Mouse (Mus musculus): ENCODE measurements around the gene Pitpnm3. TPM values are rescaled to one million over a fixed set of nuclear protein-coding genes. Genes with fewer than 3 reads are reported as not detected.

Gene Pitpnm3
- polyA plus RNA-seq, 1 experiment from 2014 or later: 1.8 TPM

DNA sequence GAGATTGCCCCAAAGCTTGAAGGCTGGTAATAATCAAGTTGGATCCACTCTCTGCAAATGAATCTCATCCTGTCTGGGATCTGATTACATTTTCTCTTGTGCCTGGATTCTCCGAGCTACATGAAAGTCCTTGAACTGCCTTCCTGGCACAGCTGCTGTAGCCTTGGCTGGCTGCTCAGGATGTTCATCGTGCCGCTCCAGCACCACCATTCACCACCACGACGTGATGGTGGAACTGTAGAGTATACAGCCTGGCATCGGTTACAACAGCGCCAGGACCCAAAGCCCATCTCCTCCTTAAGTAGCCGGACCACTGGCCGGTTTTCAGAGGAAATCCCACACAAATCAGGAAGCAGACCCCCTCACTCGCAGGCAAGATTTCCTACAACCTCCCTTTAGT, 2.5 kb downstream of the Pitpnm3 start:
- Histone ChIP-seq H3K9me3 (no peaks in the 10 kb centered on the region), H3K27me3 (peaks cover 39% of the 10 kb centered on the region), H3K4me3 (no peak overlapping the region), H3K4me2 (replicated peaks) (no peak overlapping the region), H3K9ac (replicated peaks) (no peak overlapping the region), H3K27ac (replicated peaks) (no peak overlapping the region), H3K36me3 (no peaks in the 10 kb centered on the region), H3K4me1 (peaks cover 40% of the 10 kb centered on the region)
- WGBS: 67% methylated on average over 10 of the region's 10 CpGs
- ATAC-seq (replicated peaks): no peak

DNA sequence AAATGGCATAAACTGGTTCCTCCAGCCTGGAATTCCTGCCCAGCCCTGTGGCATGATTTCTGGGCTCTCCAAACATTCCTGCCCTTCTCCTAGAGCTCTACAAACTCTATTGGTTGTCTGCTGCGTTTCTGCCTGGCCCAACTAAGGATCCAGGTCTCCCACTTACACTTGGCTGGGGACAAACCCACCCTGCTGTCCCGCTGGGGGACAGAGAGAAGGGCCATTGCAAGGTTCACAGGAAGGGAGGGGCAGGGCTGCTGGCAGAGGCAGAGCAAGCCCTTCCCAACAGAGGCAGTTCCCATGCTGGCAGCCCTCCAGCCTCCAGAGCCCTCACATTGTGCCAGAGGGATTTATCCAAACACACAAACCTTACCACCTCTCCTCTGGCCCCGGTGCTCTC, 3.3 kb downstream of the Pitpnm3 start:
- H3K36me3 ChIP-seq: no peaks in the 10 kb centered on the region
- no peak overlapping the region for H3K4me3 ChIP-seq
- no peak overlapping the region for H3K27ac ChIP-seq (replicated peaks)
- WGBS: 7% methylated on average over 3 of the region's 3 CpGs
- no peak for ATAC-seq (replicated peaks)
- no peaks in the 10 kb centered on the region for H3K9me3 ChIP-seq
- no peak overlapping the region for H3K9ac ChIP-seq (replicated peaks)
- peaks cover 44% of the 10 kb centered on the region for H3K4me1 ChIP-seq
- H3K4me2 ChIP-seq (replicated peaks): no peak overlapping the region
- H3K27me3 ChIP-seq: peaks cover 31% of the 10 kb centered on the region

DNA sequence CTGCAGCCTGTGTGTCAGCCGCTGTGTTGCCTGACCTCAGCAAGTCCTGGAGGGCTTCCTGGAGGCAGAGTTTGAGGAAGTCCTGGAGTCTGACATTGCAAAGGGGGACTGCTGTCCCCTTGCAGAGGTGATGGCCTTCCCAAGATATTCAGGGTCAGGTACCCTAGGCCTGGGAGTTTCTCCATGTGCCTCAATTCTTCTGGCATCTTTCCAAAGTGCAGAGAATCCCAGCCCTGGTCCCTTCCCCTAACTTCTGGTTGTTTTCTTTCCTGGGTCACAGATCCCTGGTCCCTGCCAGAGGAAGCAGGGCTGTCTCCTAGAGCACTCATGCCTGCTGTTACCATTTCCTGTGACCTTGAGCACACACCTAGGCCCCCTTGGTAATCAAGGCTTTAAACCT, 3.9 kb downstream of the Pitpnm3 start:
- H3K9me3 ChIP-seq: no peaks in the 10 kb centered on the region
- 90% methylated on average over 1 of the region's 1 CpGs for WGBS
- peaks cover 26% of the 10 kb centered on the region for H3K27me3 ChIP-seq
- H3K4me3 ChIP-seq: no peak overlapping the region
- peaks cover 44% of the 10 kb centered on the region for H3K4me1 ChIP-seq
- no peak overlapping the region for H3K27ac ChIP-seq (replicated peaks)
- ATAC-seq (replicated peaks): no peak
- H3K4me2 ChIP-seq (replicated peaks): no peak overlapping the region
- H3K9ac ChIP-seq (replicated peaks): no peak overlapping the region
- H3K36me3 ChIP-seq: no peaks in the 10 kb centered on the region

DNA sequence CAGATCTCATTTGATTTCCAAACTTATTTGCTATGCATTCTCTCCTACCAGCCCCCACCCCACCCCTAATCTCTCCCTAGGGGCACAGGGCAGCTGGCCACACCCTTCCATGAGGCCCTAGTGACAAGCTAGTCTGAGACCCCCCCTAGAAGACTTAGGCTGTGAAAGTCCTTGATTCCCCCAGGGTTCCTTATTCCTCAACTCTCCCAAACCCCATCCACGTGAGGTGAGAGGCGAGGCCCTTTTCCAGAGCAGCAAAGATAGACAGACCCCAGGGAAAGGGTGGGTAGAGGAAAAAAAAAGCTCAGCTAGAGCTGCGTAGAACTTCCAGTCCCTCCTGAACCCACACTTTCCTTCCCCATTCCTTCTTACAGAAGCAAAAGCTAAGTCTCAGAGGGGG, 4.7 kb downstream of the Pitpnm3 start:
- 79% methylated on average over 3 of the region's 3 CpGs for WGBS
- Histone ChIP-seq H3K36me3 (no peaks in the 10 kb centered on the region), H3K4me1 (peaks cover 41% of the 10 kb centered on the region), H3K4me3 (no peak overlapping the region), H3K9me3 (no peaks in the 10 kb centered on the region), H3K27me3 (peaks cover 19% of the 10 kb centered on the region), H3K27ac (replicated peaks) (no peak overlapping the region), H3K9ac (replicated peaks) (no peak overlapping the region), H3K4me2 (replicated peaks) (no peak overlapping the region)
- no peak for ATAC-seq (replicated peaks)

DNA sequence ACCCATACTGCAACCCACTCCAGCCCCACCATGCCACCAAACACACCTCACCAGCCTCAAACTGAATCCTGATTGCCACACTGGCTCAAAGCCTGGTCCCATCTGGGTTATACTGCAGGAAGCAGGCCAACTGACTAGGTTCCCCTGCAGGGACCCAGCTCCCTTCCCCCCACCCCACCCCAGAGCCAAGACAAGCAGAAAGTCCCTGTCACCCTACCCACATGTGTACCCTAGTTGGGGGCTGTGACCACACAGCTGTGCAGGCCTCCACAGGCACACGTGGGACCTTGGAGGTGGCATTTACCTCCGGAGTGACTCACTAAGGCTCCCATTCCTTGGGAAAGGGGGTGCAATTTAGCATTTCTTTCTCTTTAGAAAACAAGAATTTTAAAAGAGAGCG, 5.1 kb downstream of the Pitpnm3 start:
- Histone ChIP-seq H3K9ac (replicated peaks) (no peak overlapping the region), H3K27me3 (peaks cover 19% of the 10 kb centered on the region), H3K4me2 (replicated peaks) (no peak overlapping the region), H3K4me1 (peaks cover 39% of the 10 kb centered on the region), H3K9me3 (no peaks in the 10 kb centered on the region), H3K36me3 (no peaks in the 10 kb centered on the region), H3K27ac (replicated peaks) (no peak overlapping the region), H3K4me3 (no peak overlapping the region)
- ATAC-seq (replicated peaks): no peak
- 78% methylated on average over 3 of the region's 3 CpGs for WGBS

DNA sequence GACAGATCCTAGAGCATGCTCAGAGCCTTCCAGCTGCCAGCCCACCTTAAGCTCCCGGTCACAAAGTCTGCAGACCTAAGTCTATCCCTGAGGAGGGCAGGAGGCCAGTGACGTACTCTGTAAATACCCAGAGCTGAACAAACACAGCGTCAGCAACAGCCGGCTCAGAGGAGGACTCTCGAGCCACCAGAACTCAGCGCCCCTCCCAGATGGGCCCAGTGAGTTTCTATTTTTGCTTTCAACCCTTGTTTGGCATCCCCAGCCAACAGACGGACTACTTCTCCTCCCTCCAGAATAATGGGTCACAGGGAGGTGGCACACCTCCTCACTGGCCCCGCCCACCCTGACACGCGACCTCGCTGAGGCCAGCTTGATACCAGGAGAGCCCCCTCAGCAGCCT, 5.6 kb downstream of the Pitpnm3 start:
- H3K27ac ChIP-seq (replicated peaks): no peak overlapping the region
- H3K4me1 ChIP-seq: peaks cover 35% of the 10 kb centered on the region
- WGBS: 12% methylated on average over 11 of the region's 11 CpGs
- H3K27me3 ChIP-seq: peaks cover 17% of the 10 kb centered on the region
- no peaks in the 10 kb centered on the region for H3K9me3 ChIP-seq
- H3K4me3 ChIP-seq: no peak overlapping the region
- ATAC-seq (replicated peaks): no peak
- H3K36me3 ChIP-seq: no peaks in the 10 kb centered on the region
- no peak overlapping the region for H3K9ac ChIP-seq (replicated peaks)
- no peak overlapping the region for H3K4me2 ChIP-seq (replicated peaks)

DNA sequence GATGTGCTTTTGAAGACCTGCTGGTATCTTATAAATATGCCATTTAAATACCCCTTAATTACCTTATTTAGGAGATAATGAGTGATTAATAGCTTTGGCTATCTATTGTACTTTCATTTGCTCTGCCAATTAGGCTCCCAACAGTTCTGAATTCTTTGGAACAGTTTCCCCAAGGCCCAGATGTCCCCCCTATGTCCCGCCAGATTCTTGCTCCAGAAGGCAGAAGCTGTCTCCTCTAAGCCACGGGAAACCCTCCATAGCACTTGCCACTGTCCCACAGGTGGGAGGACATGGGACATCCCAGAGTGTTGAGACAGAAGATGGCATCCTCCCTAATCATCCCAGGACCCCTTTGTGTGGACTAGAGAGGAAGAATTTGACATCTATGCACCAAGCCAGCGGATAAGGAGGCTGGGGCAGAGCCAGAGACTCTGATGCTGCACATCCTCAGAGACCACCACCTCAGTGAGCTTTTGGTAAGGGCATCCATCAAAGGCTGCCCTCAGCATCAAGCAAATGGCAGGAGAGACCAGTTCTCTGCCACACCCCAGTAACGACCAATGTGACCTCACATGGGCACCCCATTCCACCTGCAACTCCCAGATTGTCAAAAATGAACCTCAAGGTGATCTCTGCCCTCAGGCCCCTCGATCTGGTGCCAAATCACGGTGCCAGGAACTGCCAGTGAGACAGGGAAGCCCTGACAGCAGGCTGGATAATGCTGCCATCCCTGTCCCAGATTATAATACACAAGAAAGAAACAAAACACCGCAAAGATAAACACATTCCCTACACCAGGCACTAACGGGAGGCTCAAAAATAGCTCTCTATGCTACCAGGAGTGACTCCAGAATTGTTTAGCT, 6.3 kb downstream of the Pitpnm3 start:
- no peaks in the 10 kb centered on the region for H3K9me3 ChIP-seq
- H3K27ac ChIP-seq (replicated peaks): no peak overlapping the region
- H3K4me1 ChIP-seq: peaks cover 31% of the 10 kb centered on the region
- H3K36me3 ChIP-seq: no peaks in the 10 kb centered on the region
- H3K4me2 ChIP-seq (replicated peaks): no peak overlapping the region
- no peak overlapping the region for H3K9ac ChIP-seq (replicated peaks)
- 56% methylated on average over 8 of the region's 8 CpGs for WGBS
- no peak overlapping the region for H3K4me3 ChIP-seq
- no peak for ATAC-seq (replicated peaks)
- H3K27me3 ChIP-seq: peaks cover 10% of the 10 kb centered on the region; the same call in 1 of the 2 replicates

DNA sequence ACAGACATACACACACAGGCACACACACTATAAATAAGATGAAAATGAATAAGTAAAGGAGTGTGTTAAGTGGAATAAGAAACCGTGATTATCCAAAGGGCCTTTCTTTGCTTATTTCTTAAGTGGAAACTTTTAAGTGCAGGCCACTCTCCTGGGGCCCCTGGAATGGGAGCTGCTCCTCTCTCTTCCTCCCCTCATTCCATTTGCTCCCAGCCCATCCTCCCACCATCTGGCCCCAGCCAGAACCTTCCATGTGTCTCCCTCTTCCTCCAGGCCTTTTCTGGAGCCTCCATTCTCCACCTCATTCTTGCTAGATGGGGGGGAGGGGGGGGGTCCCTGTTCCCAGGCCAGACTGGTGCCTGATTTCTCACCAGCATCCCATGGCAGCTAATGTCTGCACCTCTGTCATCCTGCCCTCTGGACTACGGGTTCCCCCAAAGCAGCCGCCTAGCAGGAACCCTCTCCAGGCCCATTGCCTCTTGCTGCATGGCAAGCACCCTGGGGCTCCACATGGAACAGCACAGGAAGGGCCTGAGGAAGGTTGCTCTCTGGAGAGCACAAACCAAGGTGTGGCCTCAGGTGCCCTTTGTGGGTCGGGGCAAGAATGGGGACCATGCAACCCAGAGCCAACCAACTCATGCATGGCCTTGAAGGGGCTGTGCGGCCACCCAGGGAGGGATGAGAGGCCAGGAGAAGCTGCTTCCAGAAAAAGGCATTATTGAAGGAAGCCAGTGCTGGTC, 8.0 kb downstream of the Pitpnm3 start:
- WGBS: 85% methylated on average over 5 of the region's 5 CpGs
- Histone ChIP-seq H3K27me3 (no peaks in the 10 kb centered on the region), H3K4me1 (peaks cover 24% of the 10 kb centered on the region), H3K4me3 (no peak overlapping the region), H3K9me3 (no peaks in the 10 kb centered on the region), H3K9ac (replicated peaks) (no peak overlapping the region), H3K36me3 (no peaks in the 10 kb centered on the region), H3K27ac (replicated peaks) (no peak overlapping the region), H3K4me2 (replicated peaks) (no peak overlapping the region)
- no peak; the same call in 1 of the 2 replicates for ATAC-seq (replicated peaks)

DNA sequence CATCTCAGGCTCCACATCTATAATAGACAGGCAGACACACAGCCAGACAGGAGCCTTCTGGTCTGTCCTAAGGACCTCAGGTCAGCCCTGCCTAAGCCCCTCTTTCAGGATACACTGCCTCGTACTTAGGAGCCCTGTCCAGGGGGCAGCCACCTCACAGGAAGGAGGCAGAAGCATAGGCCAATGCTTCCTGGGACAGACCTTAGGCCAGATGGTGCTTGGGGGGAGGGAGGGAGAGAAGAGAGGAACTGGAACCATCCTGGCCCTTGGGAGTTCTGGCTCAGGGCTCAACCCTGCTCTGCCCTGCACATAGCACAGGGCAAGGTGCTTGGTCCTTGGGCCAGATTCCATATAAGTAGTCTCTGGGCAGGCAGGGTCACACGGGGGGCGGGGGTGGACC, 9.8 kb downstream of the Pitpnm3 start:
- 74% methylated on average over 3 of the region's 3 CpGs for WGBS
- no peak for ATAC-seq (replicated peaks)

DNA sequence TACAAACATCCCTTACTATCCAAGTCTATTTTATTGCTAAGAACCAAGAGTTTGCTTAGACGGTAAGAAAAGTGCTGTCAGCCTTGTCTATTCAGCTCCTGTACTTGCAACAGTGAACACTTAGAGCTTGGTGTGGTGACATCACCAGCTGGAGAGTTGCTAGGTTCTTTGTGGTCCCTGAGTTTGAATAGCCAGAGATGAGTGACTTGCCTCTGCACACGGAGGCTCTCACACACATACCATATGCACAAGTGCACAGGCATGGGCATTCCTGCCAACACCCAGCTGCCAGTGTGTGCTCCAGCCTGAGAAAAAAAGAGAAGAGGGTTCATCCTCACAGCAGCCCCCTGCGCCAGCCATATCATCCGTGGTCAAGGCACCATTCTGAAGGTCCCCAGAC, 12.0 kb downstream of the Pitpnm3 start:
- WGBS: 54% methylated on average over 4 of the region's 4 CpGs
- ATAC-seq (replicated peaks): no peak

More for the DNA sequence above, 9.8 kb downstream of the Pitpnm3 start:
- Histone ChIP-seq H3K4me2 (replicated peaks) (no peak overlapping the region), H3K27me3 (no peaks in the 10 kb centered on the region), H3K36me3 (no peaks in the 10 kb centered on the region), H3K4me1 (peaks cover 18% of the 10 kb centered on the region), H3K9ac (replicated peaks) (no peak overlapping the region), H3K9me3 (no peaks in the 10 kb centered on the region), H3K4me3 (no peak overlapping the region), H3K27ac (replicated peaks) (no peak overlapping the region)

DNA sequence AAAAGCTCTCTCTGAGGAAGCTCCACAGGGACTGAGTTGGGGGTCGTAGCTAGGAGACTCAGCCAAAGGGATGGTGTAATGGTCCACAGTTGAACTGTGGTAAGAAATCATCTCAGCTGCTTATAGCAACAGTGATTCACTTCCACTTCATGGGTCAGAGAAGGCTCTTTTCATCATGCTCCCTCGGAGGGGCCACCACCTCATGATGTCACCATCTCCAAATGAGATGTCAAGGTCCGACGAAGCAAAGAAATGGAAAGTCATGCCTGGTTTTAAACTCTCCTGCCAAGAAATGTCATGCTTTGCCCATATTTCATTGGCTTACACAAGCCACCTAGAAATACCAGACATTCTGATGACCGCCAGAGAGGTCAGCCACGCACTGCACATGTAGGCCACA, 15.2 kb downstream of the Pitpnm3 start:
- no peaks in the 10 kb centered on the region for H3K36me3 ChIP-seq
- no peak overlapping the region for H3K4me2 ChIP-seq (replicated peaks)
- no peaks in the 10 kb centered on the region for H3K27me3 ChIP-seq
- H3K9me3 ChIP-seq: no peaks in the 10 kb centered on the region
- H3K4me1 ChIP-seq: 0 out of 2 replicates have a peak, but pooled peaks cover 4% of the 10 kb centered on the region
- no peak overlapping the region for H3K27ac ChIP-seq (replicated peaks)
- ATAC-seq (replicated peaks): no peak
- no peak overlapping the region for H3K4me3 ChIP-seq
- H3K9ac ChIP-seq (replicated peaks): no peak overlapping the region
- 92% methylated on average over 6 of the region's 6 CpGs for WGBS

More for the DNA sequence above, 12.0 kb downstream of the Pitpnm3 start:
- Histone ChIP-seq H3K27me3 (no peaks in the 10 kb centered on the region), H3K4me3 (no peak overlapping the region), H3K4me1 (peaks cover 4% of the 10 kb centered on the region; the same call in 1 of the 2 replicates), H3K36me3 (no peaks in the 10 kb centered on the region), H3K27ac (replicated peaks) (no peak overlapping the region), H3K9me3 (no peaks in the 10 kb centered on the region), H3K9ac (replicated peaks) (no peak overlapping the region), H3K4me2 (replicated peaks) (no peak overlapping the region)

DNA sequence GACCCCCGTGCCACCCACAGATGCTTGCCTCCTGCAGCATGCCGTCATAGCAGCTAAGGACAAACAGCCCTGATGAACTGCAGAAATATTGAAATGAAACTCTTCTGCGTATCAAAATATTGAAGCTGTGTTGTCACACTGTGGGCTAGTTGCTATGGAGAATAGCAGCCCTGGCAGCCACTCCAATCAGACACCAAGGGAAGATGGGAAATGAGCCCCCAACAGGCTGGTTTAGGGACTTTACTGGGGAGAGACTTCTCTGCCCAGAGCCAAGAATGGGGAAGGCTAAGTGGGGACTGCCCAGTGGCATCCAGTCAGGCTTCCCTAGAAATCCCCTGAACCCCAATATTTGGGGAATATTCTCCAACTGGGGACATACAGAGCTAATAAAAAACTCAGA, 16.9 kb downstream of the Pitpnm3 start:
- 77% methylated on average over 3 of the region's 3 CpGs for WGBS
- Histone ChIP-seq H3K9me3 (no peaks in the 10 kb centered on the region), H3K9ac (replicated peaks) (no peak overlapping the region), H3K36me3 (no peaks in the 10 kb centered on the region), H3K4me2 (replicated peaks) (no peak overlapping the region), H3K27ac (replicated peaks) (no peak overlapping the region), H3K4me3 (no peak overlapping the region), H3K27me3 (no peaks in the 10 kb centered on the region), H3K4me1 (0 out of 2 replicates have a peak, but pooled peaks cover 4% of the 10 kb centered on the region)
- no peak for ATAC-seq (replicated peaks)

Data from forebrain, embryonic 15.5 days (tissue).